Mouse (Mus musculus): ENCODE measurements around the gene Dram2. TPM values are rescaled to one million over a fixed set of nuclear protein-coding genes. Genes with fewer than 3 reads are reported as not detected.
A peak's percentile ranks its signal among the peaks of the same experiment; 100 is the strongest.

Gene Dram2
- polyA plus RNA-seq (2021): 128 TPM

- in situ Hi-C loops (cut with MboI; ENCODE audit: low pct_unique_long_range_greater_than_20kb): no loop called here
- ATAC-seq (peak; percentile 96), DNase-seq (ENCODE audit: low read depth, low spot score) (peak; percentile 94)
- ChIA-PET POLR2A (interaction anchor here (1.2 to 2.3 kb wide), 2 partner anchors 9 to 11 kb away, joined by 4 to 11 read pairs; no protein-coding TSS in a partner anchor), CTCF (interaction anchor here (0.8 to 1.7 kb wide), 5 partner anchors 10 to 36 kb away, joined by 3 to 6 read pairs (median 4); no protein-coding TSS in a partner anchor)
- TF ChIP-seq CTCF (IDR thresholded peaks at IDR 0.05): no peak
- H3K27me3 ChIP-seq: no peaks in the 10 kb centered on the region
Observed at GRCm38 (mm10) chr3:106547171-106547923, at the start of gene Dram2, which contains the start of gene Cept1. Gene Dram2 (plus strand): TSS chr3:106547798. Gene Cept1 (minus strand): TSS chr3:106547802.

GRCm38 (mm10) chr3:106500510-106500909 is 47.1 kb upstream of the Dram2 start:
- POLR2A ChIA-PET: no interaction called here
- in situ Hi-C loops (cut with MboI; ENCODE audit: low pct_unique_long_range_greater_than_20kb): no loop called here

GRCm38 (mm10) chr3:106502892-106503291 is 44.7 kb upstream of the Dram2 start:
- ChIA-PET POLR2A (no interaction called here), CTCF (interaction anchor here (0.8 to 1.4 kb wide), 3 partner anchors 9 to 14 kb away, joined by 3 to 5 read pairs (median 3); no protein-coding TSS in a partner anchor)
- DNase-seq (ENCODE audit: low read depth, low spot score): no peak
- no peaks in the 10 kb centered on the region for H3K27me3 ChIP-seq
- ATAC-seq: no peak
- no peak for TF ChIP-seq CTCF (IDR thresholded peaks at IDR 0.05)
- in situ Hi-C loops (cut with MboI; ENCODE audit: low pct_unique_long_range_greater_than_20kb): no loop called here

More at GRCm38 (mm10) chr3:106500510-106500909, 47.1 kb upstream of the Dram2 start:
- no peak for ATAC-seq
- H3K27me3 ChIP-seq: no peaks in the 10 kb centered on the region
- no peak for DNase-seq (ENCODE audit: low read depth, low spot score)
- CTCF ChIA-PET: interaction anchor here (0.6 to 2.1 kb wide), 6 partner anchors 9 to 34 kb away, joined by 3 to 8 read pairs (median 3); no protein-coding TSS in a partner anchor
- TF ChIP-seq CTCF (IDR thresholded peaks at IDR 0.05): no peak

- in situ Hi-C loops (cut with MboI; ENCODE audit: low pct_unique_long_range_greater_than_20kb): no loop called here
- DNase-seq (ENCODE audit: low read depth, low spot score) (no peak), ATAC-seq (no peak)
- CTCF ChIA-PET: interaction anchor here (2.6 kb wide), 1 partner anchor 9 kb away, joined by 8 read pairs; no protein-coding TSS in a partner anchor
- POLR2A ChIA-PET: no interaction called here
- TF ChIP-seq CTCF (IDR thresholded peaks at IDR 0.05): no peak
- H3K27me3 ChIP-seq: no peaks in the 10 kb centered on the region
Observed at GRCm38 (mm10) chr3:106510669-106511068, 36.9 kb upstream of the Dram2 start.

- no peak for DNase-seq (ENCODE audit: low read depth, low spot score)
- CTCF ChIA-PET: interaction anchor here (1.1 to 1.4 kb wide), 2 partner anchors 13 to 14 kb away, joined by 3 to 6 read pairs; no protein-coding TSS in a partner anchor
- POLR2A ChIA-PET: no interaction called here
Observed at GRCm38 (mm10) chr3:106515016-106515415, 32.6 kb upstream of the Dram2 start.

GRCm38 (mm10) chr3:106522730-106523129 is 24.9 kb upstream of the Dram2 start:
- ATAC-seq (no peak), DNase-seq (ENCODE audit: low read depth, low spot score) (no peak)
- TF ChIP-seq CTCF (IDR thresholded peaks at IDR 0.05): no peak
- no peaks in the 10 kb centered on the region for H3K27me3 ChIP-seq
- ChIA-PET CTCF (no interaction called here), POLR2A (no interaction called here)
- in situ Hi-C loops (cut with MboI; ENCODE audit: low pct_unique_long_range_greater_than_20kb): no loop called here

More at GRCm38 (mm10) chr3:106515016-106515415, 32.6 kb upstream of the Dram2 start:
- TF ChIP-seq CTCF (IDR thresholded peaks at IDR 0.05): no peak
- no peak for ATAC-seq
- no peaks in the 10 kb centered on the region for H3K27me3 ChIP-seq
- in situ Hi-C loops (cut with MboI; ENCODE audit: low pct_unique_long_range_greater_than_20kb): no loop called here

GRCm38 (mm10) chr3:106526411-106526810 is 21.2 kb upstream of the Dram2 start:
- DNase-seq (ENCODE audit: low read depth, low spot score): no peak
- ChIA-PET POLR2A (no interaction called here), CTCF (interaction anchor here (1.5 to 1.8 kb wide), 2 partner anchors 10 to 11 kb away, joined by 3 to 7 read pairs; no protein-coding TSS in a partner anchor)
- TF ChIP-seq CTCF (IDR thresholded peaks at IDR 0.05): no peak
- ATAC-seq: no peak
- no peaks in the 10 kb centered on the region for H3K27me3 ChIP-seq
- in situ Hi-C loops (cut with MboI; ENCODE audit: low pct_unique_long_range_greater_than_20kb): no loop called here

- no peaks in the 10 kb centered on the region for H3K27me3 ChIP-seq
- DNase-seq (ENCODE audit: low read depth, low spot score) (no peak), ATAC-seq (no peak)
- no peak for TF ChIP-seq CTCF (IDR thresholded peaks at IDR 0.05)
- in situ Hi-C loops (cut with MboI; ENCODE audit: low pct_unique_long_range_greater_than_20kb): no loop called here
- ChIA-PET POLR2A (no interaction called here), CTCF (interaction anchor here (0.7 to 1.3 kb wide), 3 partner anchors 11 to 16 kb away, joined by 3 to 6 read pairs (median 3); no protein-coding TSS in a partner anchor)
Observed at GRCm38 (mm10) chr3:106528032-106528431, 19.6 kb upstream of the Dram2 start.

GRCm38 (mm10) chr3:106533277-106533676 is 14.3 kb upstream of the Dram2 start:
- CTCF ChIA-PET: interaction anchor here (1.4 kb wide), 1 partner anchor 9 kb away, joined by 3 read pairs; no protein-coding TSS in a partner anchor

GRCm38 (mm10) chr3:106544721-106545316 is 2.8 kb upstream of the Dram2 start:
- ATAC-seq (no peak), DNase-seq (ENCODE audit: low read depth, low spot score) (no peak)
- no peaks in the 10 kb centered on the region for H3K27me3 ChIP-seq
- in situ Hi-C loops (cut with MboI; ENCODE audit: low pct_unique_long_range_greater_than_20kb): no loop called here
- CTCF ChIA-PET: no interaction called here
- POLR2A ChIA-PET: no interaction called here
- TF ChIP-seq CTCF (IDR thresholded peaks at IDR 0.05): no peak

More at GRCm38 (mm10) chr3:106533277-106533676, 14.3 kb upstream of the Dram2 start:
- no peak for ATAC-seq
- no peaks in the 10 kb centered on the region for H3K27me3 ChIP-seq
- no peak for TF ChIP-seq CTCF (IDR thresholded peaks at IDR 0.05)
- POLR2A ChIA-PET: interaction anchor here (0.5 kb wide), 1 partner anchor 527 kb away, joined by 3 read pairs; no protein-coding TSS in a partner anchor
- in situ Hi-C loops (cut with MboI; ENCODE audit: low pct_unique_long_range_greater_than_20kb): no loop called here
- no peak for DNase-seq (ENCODE audit: low read depth, low spot score)
